Mouse (Mus musculus) midbrain, embryonic 15.5 days (tissue): ENCODE measurements around the gene Akr1b3. TPM values are rescaled to one million over a fixed set of nuclear protein-coding genes. Genes with fewer than 3 reads are reported as not detected.
"Not testable (repeated sequence)": the region's sequence is repeated elsewhere in the genome, so short reads cannot be mapped to it uniquely, and the experiment has no call there.

Experiments used
- ATAC-seq: fragments of 200-750 bp; cut with Nextera tagmentation; replicated peaks from 2 replicates; pipeline ENCODE4 v1.8.0; 2017; ENCODE audit warnings: moderate TSS enrichment
- H3K27ac ChIP-seq: fragments of 300-500 bp; sonication (generic); 2 replicates; pipeline ENCODE4 v1.5.1; 2015; ENCODE audit warnings: mild to moderate bottlenecking, inconsistent platforms
- H3K27me3 ChIP-seq: fragments of 300-500 bp; sonication (generic); replicated peaks from 2 replicates; pipeline ENCODE4 v1.6.1; 2015; ENCODE audit warnings: inconsistent platforms
- H3K36me3 ChIP-seq: fragments of 300-500 bp; sonication (generic); replicated peaks from 2 replicates; pipeline ENCODE4 v1.6.1; 2015; ENCODE audit warnings: inconsistent platforms
- H3K4me1 ChIP-seq: fragments of 300-500 bp; sonication (generic); 2 replicates; pipeline ENCODE4 v1.6.1; 2015; ENCODE audit warnings: inconsistent platforms
- H3K4me2 ChIP-seq: fragments of 300-500 bp; sonication (generic); 2 replicates; pipeline ENCODE4 v1.6.1; 2015; ENCODE audit warnings: inconsistent platforms, mild to moderate bottlenecking, moderate library complexity
- H3K4me3 ChIP-seq: fragments of 300-500 bp; sonication (generic); 2 replicates; pipeline ENCODE4 v1.5.1; 2015; ENCODE audit warnings: mild to moderate bottlenecking, inconsistent platforms
- H3K9ac ChIP-seq: fragments of 300-500 bp; sonication (generic); 2 replicates; pipeline ENCODE4 v1.6.1; 2015; ENCODE audit warnings: mild to moderate bottlenecking, inconsistent platforms
- H3K9me3 ChIP-seq: fragments of 300-500 bp; sonication (generic); 2 replicates; pipeline ENCODE4 v1.6.1; 2016; ENCODE audit warnings: inconsistent platforms
- WGBS: fragments of 180-500 bp; shearing (Covaris S2); methylation state at CpG from one replicate; pipeline ENCODE4 v1.1.7; 2015; ENCODE audit warnings: mixed read lengths; 5-methylcytosine and 5-hydroxymethylcytosine counted together
- polyA plus RNA-seq: library from polyadenylated mRNA; unstranded; fragments of >200 nt; fragmentation: Nextera tagmentation; extraction: Ambion mirVana; gene quantifications from 2 replicates; pipeline ENCODE4 v1.2.1, GENCODE M21; 2015

Gene Akr1b3
- polyA plus RNA-seq, 1 experiment from 2014 or later, result 102 TPM

- Histone ChIP-seq H3K4me3 (no peak overlapping the region), H3K4me2 (no peak overlapping the region), H3K4me1 (no peaks in the 10 kb centered on the region), H3K9me3 (no peaks in the 10 kb centered on the region), H3K9ac (no peak overlapping the region), H3K27me3 (no peaks in the 10 kb centered on the region), H3K36me3 (no peaks in the 10 kb centered on the region), H3K27ac (no peak overlapping the region)
- ATAC-seq, result no peak
- 17% methylated on average over 9 of the region's 9 CpGs for WGBS
Measured at GRCm38 (mm10) chr6:34344935-34345334, 27.7 kb upstream of the Akr1b3 start.

GRCm38 (mm10) chr6:34344135-34344850 lies 27.0 kb upstream of the Akr1b3 start:
- Histone ChIP-seq H3K4me3 (no peak overlapping the region), H3K4me1 (no peaks in the 10 kb centered on the region), H3K27ac (no peak overlapping the region), H3K9ac (no peak overlapping the region), H3K27me3 (no peaks in the 10 kb centered on the region), H3K36me3 (no peaks in the 10 kb centered on the region), H3K9me3 (no peaks in the 10 kb centered on the region), H3K4me2 (no peak overlapping the region)
- no peak for ATAC-seq
- WGBS, result 32% methylated on average over 10 of the region's 10 CpGs

GRCm38 (mm10) chr6:34343426-34343825 lies 26.1 kb upstream of the Akr1b3 start:
- Histone ChIP-seq H3K27me3 (no peaks in the 10 kb centered on the region), H3K4me2 (no peak overlapping the region), H3K4me3 (no peak overlapping the region), H3K9me3 (no peaks in the 10 kb centered on the region), H3K27ac (no peak overlapping the region), H3K9ac (no peak overlapping the region), H3K36me3 (no peaks in the 10 kb centered on the region), H3K4me1 (no peaks in the 10 kb centered on the region)
- 80% methylated on average over 6 of the region's 6 CpGs for WGBS
- no peak for ATAC-seq

GRCm38 (mm10) chr6:34342476-34342875 lies 25.2 kb upstream of the Akr1b3 start:
- Histone ChIP-seq H3K9ac (no peak overlapping the region), H3K4me1 (no peaks in the 10 kb centered on the region), H3K27ac (no peak overlapping the region), H3K4me3 (no peak overlapping the region), H3K4me2 (no peak overlapping the region), H3K36me3 (no peaks in the 10 kb centered on the region), H3K27me3 (no peaks in the 10 kb centered on the region), H3K9me3 (no peaks in the 10 kb centered on the region)
- ATAC-seq, result no peak
- 93% methylated on average over 2 of the region's 2 CpGs for WGBS

GRCm38 (mm10) chr6:34341991-34342390 lies 24.7 kb upstream of the Akr1b3 start:
- WGBS, result 89% methylated on average over 4 of the region's 4 CpGs
- no peaks in the 10 kb centered on the region for H3K27me3 ChIP-seq
- H3K27ac ChIP-seq, result no peak overlapping the region
- no peaks in the 10 kb centered on the region for H3K36me3 ChIP-seq
- H3K9me3 ChIP-seq, result no peaks in the 10 kb centered on the region
- H3K4me3 ChIP-seq, result no peak overlapping the region
- H3K4me2 ChIP-seq, result no peak overlapping the region
- no peak for ATAC-seq
- H3K4me1 ChIP-seq, result no peaks in the 10 kb centered on the region
- no peak overlapping the region for H3K9ac ChIP-seq

GRCm38 (mm10) chr6:34337799-34338198 lies 20.5 kb upstream of the Akr1b3 start:
- H3K9ac ChIP-seq, result no peak overlapping the region
- no peak overlapping the region for H3K4me2 ChIP-seq
- H3K27me3 ChIP-seq, result no peaks in the 10 kb centered on the region
- 80% methylated on average over 2 of the region's 2 CpGs for WGBS
- no peak overlapping the region for H3K27ac ChIP-seq
- no peaks in the 10 kb centered on the region for H3K9me3 ChIP-seq
- ATAC-seq, result no peak
- no peaks in the 10 kb centered on the region for H3K4me1 ChIP-seq
- H3K36me3 ChIP-seq, result no peaks in the 10 kb centered on the region
- no peak overlapping the region for H3K4me3 ChIP-seq

GRCm38 (mm10) chr6:34334673-34335072 lies 17.4 kb upstream of the Akr1b3 start:
- 91% methylated on average over 5 of the region's 5 CpGs for WGBS
- Histone ChIP-seq H3K4me2 (no peak overlapping the region), H3K4me3 (no peak overlapping the region), H3K4me1 (no peaks in the 10 kb centered on the region), H3K27me3 (no peaks in the 10 kb centered on the region), H3K9me3 (no peaks in the 10 kb centered on the region), H3K27ac (no peak overlapping the region), H3K36me3 (no peaks in the 10 kb centered on the region), H3K9ac (no peak overlapping the region)
- no peak for ATAC-seq

GRCm38 (mm10) chr6:34331804-34332203 lies 14.5 kb upstream of the Akr1b3 start:
- WGBS, result 88% methylated on average over 12 of the region's 12 CpGs
- H3K9ac ChIP-seq, H3K4me2 ChIP-seq, H3K27ac ChIP-seq, H3K4me3 ChIP-seq, H3K27me3 ChIP-seq, H3K36me3 ChIP-seq, H3K9me3 ChIP-seq, ATAC-seq, H3K4me1 ChIP-seq: not testable (repeated sequence)

GRCm38 (mm10) chr6:34331379-34331778 lies 14.1 kb upstream of the Akr1b3 start:
- Histone ChIP-seq H3K4me3 (no peak overlapping the region), H3K4me1 (no peaks in the 10 kb centered on the region), H3K4me2 (no peak overlapping the region), H3K27me3 (no peaks in the 10 kb centered on the region), H3K36me3 (no peaks in the 10 kb centered on the region), H3K27ac (no peak overlapping the region), H3K9me3 (no peaks in the 10 kb centered on the region), H3K9ac (no peak overlapping the region)
- no peak for ATAC-seq
- WGBS, result 87% methylated on average over 5 of the region's 5 CpGs

GRCm38 (mm10) chr6:34322121-34322520 lies 4.8 kb upstream of the Akr1b3 start:
- Histone ChIP-seq H3K9ac (no peak overlapping the region), H3K27me3 (peaks cover 3% of the 10 kb centered on the region; the same call in 1 of the 2 replicates), H3K9me3 (no peaks in the 10 kb centered on the region), H3K4me2 (no peak overlapping the region), H3K4me3 (no peak overlapping the region), H3K27ac (no peak overlapping the region), H3K36me3 (no peaks in the 10 kb centered on the region), H3K4me1 (no peaks in the 10 kb centered on the region; the same call in 1 of the 2 replicates)
- no peak for ATAC-seq
- 94% methylated on average over 7 of the region's 7 CpGs for WGBS

- Histone ChIP-seq H3K4me3 (no peak overlapping the region), H3K27me3 (peaks cover 3% of the 10 kb centered on the region; the same call in 1 of the 2 replicates), H3K4me1 (peaks cover 3% of the 10 kb centered on the region; the same call in 1 of the 2 replicates), H3K9me3 (no peaks in the 10 kb centered on the region), H3K4me2 (no peak overlapping the region), H3K9ac (no peak overlapping the region), H3K36me3 (no peaks in the 10 kb centered on the region), H3K27ac (no peak overlapping the region)
- no peak for ATAC-seq
- 75% methylated on average over 6 of the region's 6 CpGs for WGBS
Measured at GRCm38 (mm10) chr6:34318636-34319035, 1.4 kb upstream of the Akr1b3 start.

- no peak for ATAC-seq
- Histone ChIP-seq H3K9me3 (no peaks in the 10 kb centered on the region), H3K4me1 (peaks cover 3% of the 10 kb centered on the region; the same call in 1 of the 2 replicates), H3K27me3 (peaks cover 3% of the 10 kb centered on the region; the same call in 1 of the 2 replicates), H3K36me3 (no peaks in the 10 kb centered on the region), H3K4me3 (no peak overlapping the region), H3K9ac (no peak overlapping the region), H3K27ac (no peak overlapping the region), H3K4me2 (no peak overlapping the region)
- WGBS, result 59% methylated on average over 5 of the region's 5 CpGs
Measured at GRCm38 (mm10) chr6:34318172-34318571, 894 bp upstream of the Akr1b3 start.

GRCm38 (mm10) chr6:34313921-34314320 lies 3.4 kb downstream of the Akr1b3 start:
- H3K36me3 ChIP-seq, result no peaks in the 10 kb centered on the region; the same call in 1 of the 2 replicates
- H3K27ac ChIP-seq, result no peak overlapping the region
- 95% methylated on average over 2 of the region's 2 CpGs for WGBS
- no peak for ATAC-seq
- H3K27me3 ChIP-seq, result peaks cover 1% of the 10 kb centered on the region; the same call in 1 of the 2 replicates
- peaks cover 3% of the 10 kb centered on the region; the same call in 1 of the 2 replicates for H3K4me1 ChIP-seq
- H3K4me2 ChIP-seq, result no peak overlapping the region
- no peaks in the 10 kb centered on the region for H3K9me3 ChIP-seq
- no peak overlapping the region for H3K9ac ChIP-seq
- H3K4me3 ChIP-seq, result no peak overlapping the region
